Mouse (Mus musculus) bone marrow, adult 2 months (tissue): ENCODE results near the gene Tbc1d10c.

Experiments used
- CTCF ChIP-seq: fragments of 200-500 bp; IDR thresholded peaks from 2 replicates; pipeline ENCODE4 v1.5.1; 2011; ENCODE audit warnings: low read length, control low read depth; ENCODE audit not compliant: control insufficient read depth, insufficient read depth
- POLR2A ChIP-seq: fragments of 200-500 bp; IDR thresholded peaks from 2 replicates; pipeline ENCODE4 v1.6.1; 2011; ENCODE audit warnings: low read depth, mild to moderate bottlenecking, control low read depth, low read length, borderline replicate concordance; ENCODE audit not compliant: control insufficient read depth

DNA sequence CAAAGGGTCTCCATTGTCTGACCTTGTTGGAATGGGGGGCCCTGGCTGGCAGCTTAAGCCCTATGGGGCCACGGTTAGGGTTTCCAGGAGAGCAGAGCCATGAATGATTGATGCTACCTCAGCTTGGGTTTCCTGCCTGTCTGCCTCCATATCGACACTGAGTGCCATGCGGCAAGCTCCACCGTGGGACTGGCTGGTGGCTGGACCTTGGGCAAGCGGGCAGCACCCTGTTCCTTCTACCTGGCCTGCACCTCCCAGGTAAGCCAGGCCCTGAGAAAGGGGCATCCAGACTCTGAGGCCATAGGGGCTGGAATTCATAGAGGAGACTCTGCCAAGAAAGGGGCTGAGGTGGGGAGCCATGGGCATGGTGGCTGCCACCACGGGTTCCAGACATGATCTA, 50.9 kb downstream of the Tbc1d10c start:
- TF ChIP-seq POLR2A (no peak), CTCF (no peak)
